Mouse (Mus musculus) cortical plate, adult 2 months (tissue): ENCODE data around the gene Fabp6. TPM values are rescaled to one million over a fixed set of nuclear protein-coding genes. Genes with fewer than 3 reads are reported as not detected.
A peak's percentile ranks its signal among the peaks of the same experiment; 100 is the strongest.

ENCODE experiments used
- H3K27ac ChIP-seq: fragments of 200-500 bp; 2 replicates; pipeline ENCODE4 v1.5.1; 2012; ENCODE audit warnings: low read length, control low read depth, inconsistent platforms; ENCODE audit not compliant: insufficient read depth
- H3K4me1 ChIP-seq: fragments of 200-500 bp; 2 replicates; pipeline ENCODE4 v1.6.1; 2011; ENCODE audit warnings: low read length; ENCODE audit not compliant: control insufficient read depth, insufficient read depth
- H3K4me3 ChIP-seq: fragments of 200-500 bp; 2 replicates; pipeline ENCODE4 v1.5.1; 2011; ENCODE audit warnings: mild to moderate bottlenecking, low read length, control low read depth; ENCODE audit not compliant: insufficient read depth
- CTCF ChIP-seq: fragments of 200-500 bp; IDR thresholded peaks from 2 replicates; pipeline ENCODE4 v1.5.1; 2011; ENCODE audit warnings: mild to moderate bottlenecking, control low read depth, low read length; ENCODE audit not compliant: insufficient read depth; ENCODE audit errors: extremely low read depth
- POLR2A ChIP-seq: fragments of 200-500 bp; IDR thresholded peaks from 2 replicates; pipeline ENCODE4 v1.6.1; 2011; ENCODE audit warnings: mild to moderate bottlenecking, low read length, control low read depth; ENCODE audit not compliant: insufficient read depth; ENCODE audit errors: extremely low read depth
- polyA plus RNA-seq: library from polyadenylated mRNA; depleted of rRNA; stranded (reverse); fragments of >200 nt; gene quantifications from 2 replicates; pipeline ENCODE4 v1.2.3, GENCODE M21; 2012

The Fabp6 gene
- polyA plus RNA-seq, 1 experiment = not detected

- H3K4me3 ChIP-seq = no peak overlapping the region
- H3K27ac ChIP-seq = no peak overlapping the region
- no peak for TF ChIP-seq CTCF
- no peak for TF ChIP-seq POLR2A
- H3K4me1 ChIP-seq = 0 out of 2 replicates have a peak, but pooled peaks cover 1% of the 10 kb centered on the region
Observed at GRCm38 (mm10) chr11:43608440-43608839, 7.1 kb upstream of the Fabp6 start.

DNA sequence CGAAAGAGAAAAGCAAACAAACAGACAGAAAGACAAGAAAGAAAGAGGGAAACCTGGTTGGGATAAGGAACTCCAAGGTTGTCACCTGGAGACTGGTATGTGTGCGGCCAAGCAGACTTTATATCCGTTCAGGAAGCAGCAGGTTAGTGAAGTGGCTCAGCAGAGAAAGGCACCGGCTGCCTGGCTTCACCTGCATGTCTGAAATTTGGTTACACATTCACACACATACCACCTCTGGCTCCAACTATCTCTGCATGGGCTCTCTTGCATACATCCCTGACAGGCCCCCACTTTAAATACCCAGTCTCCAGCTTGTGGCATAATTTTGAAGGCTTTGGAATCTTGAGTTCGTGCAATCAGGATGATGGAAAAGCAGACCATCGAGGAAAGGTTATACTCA is 4.5 kb upstream of the Fabp6 start:
- no peak for TF ChIP-seq POLR2A
- TF ChIP-seq CTCF = no peak
- Histone ChIP-seq H3K4me3 (no peak overlapping the region), H3K4me1 (no peaks in the 10 kb centered on the region), H3K27ac (no peak overlapping the region)

- TF ChIP-seq CTCF (no peak), POLR2A (no peak)
- H3K4me1 ChIP-seq = no peaks in the 10 kb centered on the region
- no peak overlapping the region for H3K4me3 ChIP-seq
- no peak overlapping the region for H3K27ac ChIP-seq
Observed at GRCm38 (mm10) chr11:43604891-43605290, 3.6 kb upstream of the Fabp6 start.

- no peak for TF ChIP-seq CTCF
- TF ChIP-seq POLR2A = no peak
- Histone ChIP-seq H3K27ac (no peak overlapping the region), H3K4me3 (no peak overlapping the region), H3K4me1 (no peaks in the 10 kb centered on the region)
Observed at GRCm38 (mm10) chr11:43604207-43604606, 2.9 kb upstream of the Fabp6 start.

- Histone ChIP-seq H3K27ac (no peak overlapping the region), H3K4me3 (no peak overlapping the region), H3K4me1 (no peaks in the 10 kb centered on the region)
- TF ChIP-seq POLR2A (no peak), CTCF (no peak)
Observed at GRCm38 (mm10) chr11:43589530-43590072, 11.7 kb downstream of the Fabp6 start.

DNA sequence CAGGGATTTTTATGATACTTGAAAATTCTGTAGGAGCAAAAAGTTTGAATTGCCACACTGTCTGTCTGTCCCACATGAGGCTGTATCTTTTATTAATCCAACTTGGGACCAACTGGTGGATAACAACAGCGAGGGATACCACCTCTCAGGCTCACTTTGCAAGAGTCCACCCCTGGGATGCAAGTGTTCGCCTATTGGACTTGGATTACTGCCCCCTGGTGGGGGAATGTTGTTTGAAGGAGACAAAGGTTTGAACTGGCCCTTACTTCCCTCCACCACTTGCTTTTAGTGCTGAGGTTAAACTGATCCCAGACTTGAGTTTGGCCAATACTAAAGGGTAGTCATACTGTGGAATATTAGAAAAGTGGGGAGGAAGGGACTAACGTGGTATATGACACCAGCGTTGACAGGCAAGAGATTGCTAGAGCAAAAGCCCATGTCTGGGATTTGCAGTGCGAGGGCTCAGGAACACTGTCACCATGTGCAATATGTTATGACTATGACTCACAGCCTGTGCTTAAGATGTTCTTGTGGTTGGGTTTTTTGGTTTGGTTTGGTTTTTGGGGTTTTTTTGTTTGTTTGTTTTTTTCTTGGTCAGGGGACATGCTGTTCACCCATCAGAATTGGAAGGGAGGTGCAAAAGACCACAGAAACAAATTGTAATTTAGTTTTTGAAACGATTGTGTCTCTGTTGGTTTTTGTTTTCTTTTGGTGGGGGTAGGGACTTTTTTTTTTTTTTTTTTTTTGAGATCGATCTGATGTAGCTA is 14.8 kb downstream of the Fabp6 start, which contains the start of gene 4933415A04Rik:
Gene 4933415A04Rik, plus strand, starts transcription at position 717 of the 767 bp plus-strand sequence.
- TF ChIP-seq CTCF (peak; percentile 57), POLR2A (no peak)
- H3K4me1 ChIP-seq = no peaks in the 10 kb centered on the region
- H3K27ac ChIP-seq = no peak within 1 kb of the TSS
- no peak within 1 kb of the TSS for H3K4me3 ChIP-seq

DNA sequence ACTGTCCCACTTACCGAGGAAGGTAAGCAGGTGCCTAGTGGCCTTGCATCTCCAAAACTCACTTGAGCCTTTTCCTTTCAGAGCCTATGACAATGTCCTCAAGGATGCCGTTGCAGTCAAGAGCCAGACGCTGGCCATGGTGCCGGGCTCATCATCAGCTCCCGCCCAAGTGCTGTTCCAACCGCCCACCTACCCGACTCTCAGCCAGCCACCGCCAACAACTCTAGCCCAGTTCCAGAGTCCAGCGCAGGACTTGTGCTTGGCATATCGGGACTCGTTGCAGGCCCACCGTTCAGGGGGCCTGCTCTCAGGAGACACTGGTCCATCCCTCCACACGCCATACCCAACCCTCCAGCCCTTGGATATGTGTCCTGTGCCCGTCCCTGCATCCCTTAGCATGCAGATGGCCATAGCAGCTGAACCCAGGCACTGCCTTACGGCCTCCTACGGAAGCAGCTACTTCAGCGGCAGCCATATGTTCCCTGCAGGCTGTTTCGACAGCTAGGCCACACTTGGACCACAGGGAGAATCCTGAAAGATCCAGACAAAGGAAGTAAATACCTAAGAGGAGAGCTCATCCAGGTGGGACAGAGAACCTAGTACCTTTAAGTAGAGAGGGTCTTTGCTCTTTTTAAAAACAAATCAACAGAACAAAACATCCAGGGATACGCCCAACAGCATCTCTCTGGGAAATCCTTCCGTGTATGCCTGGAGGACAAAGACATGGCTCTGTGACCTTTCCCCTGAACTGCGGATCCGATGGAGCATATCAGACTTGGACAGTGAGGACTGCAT is 15.9 kb downstream of the Fabp6 start:
- no peak overlapping the region for H3K27ac ChIP-seq
- no peaks in the 10 kb centered on the region for H3K4me1 ChIP-seq
- H3K4me3 ChIP-seq = no peak overlapping the region
- TF ChIP-seq POLR2A (no peak), CTCF (no peak)

GRCm38 (mm10) chr11:43577713-43578478 is 23.4 kb downstream of the Fabp6 start:
- Histone ChIP-seq H3K27ac (no peak overlapping the region), H3K4me1 (no peaks in the 10 kb centered on the region), H3K4me3 (no peak overlapping the region)
- TF ChIP-seq POLR2A = no peak
- no peak for TF ChIP-seq CTCF
